Mouse (Mus musculus) T-helper 2 cell (primary cell): ENCODE measurements at regions not wholly inside any gene's neighbourhood (a gene's known extent, or its start where the extent isn't known, plus 50 kb on each side); places are given as distances from the start of the nearest gene placed in this dataset.
"Not testable (repeated sequence)": the region's sequence is repeated elsewhere in the genome, so short reads cannot be mapped to it uniquely, and the experiment has no call there.

Experiments
- in situ Hi-C: fragments of 300-600 bp; cut with MboI, MseI; formaldehyde crosslinking; loops from one replicate; pipeline ENCODE4 v1.15.1; 2025; ENCODE audit warnings: high pct_unique_total_duplicates

DNA sequence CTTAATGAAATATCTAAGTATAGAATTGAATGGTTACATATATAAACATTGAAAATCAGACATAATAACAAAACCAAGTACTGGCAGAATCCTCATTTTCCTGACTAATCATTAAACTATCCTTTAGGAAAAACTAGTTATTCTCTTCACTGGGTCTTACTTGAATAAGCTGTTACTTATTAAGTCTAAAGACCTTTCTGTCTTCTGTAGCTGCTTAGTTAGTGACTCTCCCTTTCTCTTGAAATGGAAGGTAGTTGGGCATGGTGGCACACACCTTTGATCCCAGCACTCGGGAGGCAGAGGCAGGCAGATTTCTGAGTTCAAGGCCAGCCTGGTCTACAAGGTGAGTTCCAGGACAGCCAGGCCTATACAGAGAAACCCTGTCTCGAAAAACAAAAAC lies 135.9 kb upstream of the Abcb5 start:
- in situ Hi-C loops = not testable (repeated sequence)

- in situ Hi-C loops = no loop called here
These were observed 133.5 kb upstream of the Abcb5 start for GRCm38 (mm10) chr12:119099736-119100135.

DNA sequence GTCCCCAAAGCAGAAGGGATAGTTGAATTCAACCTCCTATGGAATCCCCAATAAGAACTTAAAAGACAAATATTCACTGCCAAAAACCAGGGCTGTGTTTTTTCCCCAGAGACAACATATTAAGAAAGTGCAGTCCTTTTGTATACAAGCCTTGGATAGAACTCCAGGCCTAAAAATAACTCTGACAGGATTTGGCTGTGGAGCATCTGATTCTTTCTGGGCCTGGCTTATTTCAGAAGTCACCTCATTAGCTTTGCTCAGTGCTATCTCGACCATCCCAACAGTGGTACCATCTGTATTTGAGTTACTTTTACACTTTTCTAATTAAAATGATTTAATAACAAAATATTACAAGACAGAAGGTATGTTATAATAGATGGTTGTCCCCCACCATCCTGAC lies 131.6 kb upstream of the Abcb5 start:
- in situ Hi-C loops = no loop called here

- in situ Hi-C loops = no loop called here
These were observed 128.1 kb upstream of the Abcb5 start for GRCm38 (mm10) chr12:119094314-119094713.

GRCm38 (mm10) chr12:119093402-119093801 lies 127.2 kb upstream of the Abcb5 start:
- in situ Hi-C loops = no loop called here

DNA sequence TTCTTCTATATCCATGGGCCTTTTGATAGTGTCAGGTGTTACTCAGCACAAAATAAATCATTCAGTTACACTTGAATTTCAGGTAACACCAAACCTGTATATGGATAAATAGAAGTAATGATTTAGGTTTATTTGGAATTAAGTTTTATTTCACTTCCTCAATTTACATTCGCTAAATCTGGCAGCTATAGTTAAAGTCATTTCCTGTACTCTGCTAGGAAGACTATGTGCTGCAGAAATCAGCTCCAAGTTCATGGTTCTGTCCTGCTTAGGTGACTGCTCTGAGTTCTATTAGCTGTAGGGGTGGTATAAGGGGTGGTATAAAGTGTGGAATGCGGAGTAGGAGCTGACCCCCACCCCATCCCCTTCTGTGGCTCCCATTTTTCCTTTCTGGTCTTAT lies 123.1 kb upstream of the Abcb5 start:
- in situ Hi-C loops = no loop called here

DNA sequence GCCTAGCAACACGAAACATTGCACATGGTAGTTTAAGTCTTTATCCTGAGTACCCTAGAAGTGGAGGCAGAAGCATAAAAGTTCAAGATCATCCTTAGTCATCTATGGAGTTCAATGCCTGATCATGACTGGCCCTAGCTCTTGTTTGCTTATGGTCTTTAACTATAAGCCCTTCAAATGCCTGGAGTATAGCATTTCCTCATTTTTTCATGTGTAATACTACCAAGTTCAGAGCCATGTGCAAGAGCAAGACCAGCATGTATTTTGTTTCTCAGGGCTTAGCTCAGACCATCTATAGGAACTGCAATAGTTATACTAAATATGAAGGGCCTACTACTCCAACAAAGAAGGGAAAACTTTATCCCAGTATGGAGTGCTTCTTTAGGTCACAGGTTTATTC lies 122.4 kb upstream of the Abcb5 start:
- in situ Hi-C loops = no loop called here

DNA sequence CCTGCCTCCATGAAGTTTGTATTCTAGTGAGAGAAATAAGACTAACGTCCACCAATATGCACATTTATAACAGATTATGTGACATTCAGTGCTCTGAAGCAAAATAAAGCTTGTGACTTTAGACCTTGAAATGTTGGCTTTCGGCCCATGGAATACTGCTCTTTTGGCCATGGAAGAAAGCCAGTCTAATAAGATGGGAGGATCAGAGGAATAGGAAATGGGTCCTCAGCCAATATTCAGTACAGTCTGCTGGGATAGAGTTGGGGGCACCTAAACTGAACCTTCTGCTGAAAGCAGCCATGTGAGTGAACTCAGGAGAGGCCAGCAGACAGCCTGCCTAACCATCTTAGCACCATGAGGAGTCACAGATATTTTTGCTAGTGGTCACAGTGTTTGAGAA lies 118.6 kb upstream of the Abcb5 start:
- in situ Hi-C loops = no loop called here

DNA sequence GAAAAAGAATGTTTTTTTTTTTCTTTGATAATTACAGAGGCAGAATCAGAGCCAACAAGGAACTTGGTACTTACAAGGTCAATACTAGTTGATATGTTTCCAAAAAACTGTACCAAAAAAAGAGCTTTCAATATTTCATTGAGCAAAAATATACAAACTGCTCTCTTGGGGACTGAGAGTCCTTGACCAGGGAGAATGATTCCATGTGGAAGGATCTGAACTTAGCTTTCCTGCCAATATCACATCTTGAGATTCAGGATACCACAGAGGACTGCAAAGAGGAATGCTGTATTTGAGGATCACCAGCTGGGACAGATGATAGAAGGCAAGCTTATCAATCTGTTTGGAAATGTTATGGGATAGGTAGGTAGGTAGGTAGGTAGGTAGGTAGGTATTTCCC lies 116.6 kb upstream of the Abcb5 start:
- in situ Hi-C loops = no loop called here

- in situ Hi-C loops = no loop called here
These were observed 109.6 kb upstream of the Abcb5 start for GRCm38 (mm10) chr12:119075825-119076224.

DNA sequence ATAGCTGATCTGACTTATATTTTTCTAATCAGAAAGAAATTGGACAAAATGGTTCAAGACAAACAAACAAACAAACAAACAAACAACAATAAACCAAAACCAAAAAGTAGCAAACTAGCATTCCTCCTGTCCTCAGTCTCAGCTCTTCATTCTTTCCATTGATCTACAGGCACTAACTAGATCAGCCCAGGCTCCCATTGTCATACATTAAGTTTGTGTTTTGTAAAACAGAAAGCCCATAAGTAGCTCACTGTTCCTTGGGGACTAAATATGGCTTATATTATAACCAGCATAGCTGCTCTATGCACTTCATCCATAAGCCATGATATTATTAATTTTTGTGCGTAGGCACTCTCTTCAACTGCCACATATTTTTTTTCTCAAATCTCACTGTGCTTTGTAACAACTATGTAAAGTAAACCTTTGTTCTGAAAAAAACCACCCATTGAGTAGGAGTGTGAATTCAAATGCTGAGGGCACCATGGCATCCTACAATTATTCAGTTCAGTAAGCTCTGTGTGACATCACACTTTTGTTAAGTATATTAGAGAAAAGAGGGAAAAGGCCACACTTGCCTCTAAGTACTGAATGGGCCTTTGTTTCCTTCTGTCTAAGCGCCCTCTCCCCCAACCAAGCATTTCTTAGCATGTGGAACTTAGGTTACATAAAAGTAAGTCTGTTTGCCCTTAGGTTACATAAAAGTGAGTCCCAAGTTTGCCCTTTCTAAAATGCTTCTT lies 108.7 kb upstream of the Abcb5 start:
- in situ Hi-C loops = loop anchor here (25.0 kb wide), 1 partner anchor 87 kb away; no protein-coding TSS in a partner anchor

- in situ Hi-C loops = loop anchor here (25.0 kb wide), 1 partner anchor 88 kb away; no protein-coding TSS in a partner anchor
These were observed 107.9 kb upstream of the Abcb5 start for GRCm38 (mm10) chr12:119074147-119074546.

- in situ Hi-C loops = loop anchor here (25.0 kb wide), 1 partner anchor 91 kb away; no protein-coding TSS in a partner anchor
These were observed 104.7 kb upstream of the Abcb5 start for GRCm38 (mm10) chr12:119070963-119071362.

DNA sequence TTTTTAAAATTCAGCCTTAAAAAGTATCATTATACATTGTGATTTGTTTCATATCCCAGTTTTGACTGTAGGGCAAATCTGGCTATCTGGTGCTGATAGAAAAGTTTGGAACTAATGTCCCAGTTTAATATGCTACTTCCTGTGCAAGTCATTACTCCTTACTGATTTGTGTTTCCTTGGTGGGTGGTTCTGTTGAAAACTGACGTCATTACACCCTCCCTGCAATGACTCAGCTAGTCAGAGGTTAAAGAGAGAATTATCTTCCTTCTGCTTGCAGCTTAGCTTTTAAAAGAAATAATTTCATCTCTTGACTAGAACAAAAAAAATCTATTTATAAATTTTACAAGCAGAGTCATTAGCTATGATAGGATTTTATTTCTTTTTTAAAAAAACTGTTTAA lies 104.2 kb upstream of the Abcb5 start:
- in situ Hi-C loops = loop anchor here (25.0 kb wide), 1 partner anchor 92 kb away; no protein-coding TSS in a partner anchor

GRCm38 (mm10) chr12:119069747-119070146 lies 103.5 kb upstream of the Abcb5 start:
- in situ Hi-C loops = loop anchor here (25.0 kb wide), 1 partner anchor 93 kb away; no protein-coding TSS in a partner anchor

- in situ Hi-C loops = loop anchor here (25.0 kb wide), 1 partner anchor 94 kb away; no protein-coding TSS in a partner anchor
These were observed 101.9 kb upstream of the Abcb5 start for GRCm38 (mm10) chr12:119068079-119068478.

DNA sequence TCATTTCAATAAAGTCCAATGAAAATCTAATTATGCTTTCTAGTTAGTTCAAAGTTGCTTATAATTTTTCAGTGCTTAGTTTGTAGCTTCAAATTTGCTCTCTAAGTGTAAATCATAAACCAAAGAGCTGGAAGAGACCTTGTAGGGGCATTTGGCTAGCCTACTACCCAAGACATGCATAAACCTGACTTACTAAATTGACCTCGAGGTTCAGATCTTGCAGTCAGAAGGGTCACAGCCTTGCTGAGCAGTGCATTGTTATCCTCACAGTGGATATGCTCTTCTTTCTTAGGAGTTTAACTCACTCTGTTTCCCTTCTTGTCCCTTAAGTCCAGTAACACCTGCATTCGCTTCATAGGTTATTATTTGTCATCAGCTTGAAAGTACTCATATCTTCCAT lies 96.7 kb upstream of the Abcb5 start:
- in situ Hi-C loops = loop anchor here (25.0 kb wide), 1 partner anchor 99 kb away; no protein-coding TSS in a partner anchor

- in situ Hi-C loops = loop anchor here (25.0 kb wide), 1 partner anchor 100 kb away; no protein-coding TSS in a partner anchor
These were observed 96.3 kb upstream of the Abcb5 start for GRCm38 (mm10) chr12:119062490-119062889.

DNA sequence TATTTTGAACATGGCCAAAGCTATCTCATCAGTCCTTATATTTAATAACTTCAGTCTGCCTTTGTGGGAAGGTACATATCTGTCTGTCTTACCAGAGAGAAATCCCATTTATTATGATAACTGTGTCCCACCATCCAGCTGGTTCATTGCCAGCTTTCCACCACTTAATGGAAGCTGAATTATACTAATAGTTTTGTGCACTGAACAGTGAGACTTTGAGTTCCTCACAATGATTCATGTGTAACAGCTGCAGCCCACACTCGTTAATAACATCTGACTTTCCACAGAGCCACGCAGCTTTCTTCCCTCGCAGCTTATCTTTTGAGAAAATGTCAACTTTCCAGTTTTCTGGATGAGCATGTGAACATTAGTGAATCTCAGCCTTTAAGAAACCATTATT lies 88.3 kb upstream of the Abcb5 start:
- in situ Hi-C loops = loop anchor here (25.0 kb wide), 1 partner anchor 108 kb away; no protein-coding TSS in a partner anchor

DNA sequence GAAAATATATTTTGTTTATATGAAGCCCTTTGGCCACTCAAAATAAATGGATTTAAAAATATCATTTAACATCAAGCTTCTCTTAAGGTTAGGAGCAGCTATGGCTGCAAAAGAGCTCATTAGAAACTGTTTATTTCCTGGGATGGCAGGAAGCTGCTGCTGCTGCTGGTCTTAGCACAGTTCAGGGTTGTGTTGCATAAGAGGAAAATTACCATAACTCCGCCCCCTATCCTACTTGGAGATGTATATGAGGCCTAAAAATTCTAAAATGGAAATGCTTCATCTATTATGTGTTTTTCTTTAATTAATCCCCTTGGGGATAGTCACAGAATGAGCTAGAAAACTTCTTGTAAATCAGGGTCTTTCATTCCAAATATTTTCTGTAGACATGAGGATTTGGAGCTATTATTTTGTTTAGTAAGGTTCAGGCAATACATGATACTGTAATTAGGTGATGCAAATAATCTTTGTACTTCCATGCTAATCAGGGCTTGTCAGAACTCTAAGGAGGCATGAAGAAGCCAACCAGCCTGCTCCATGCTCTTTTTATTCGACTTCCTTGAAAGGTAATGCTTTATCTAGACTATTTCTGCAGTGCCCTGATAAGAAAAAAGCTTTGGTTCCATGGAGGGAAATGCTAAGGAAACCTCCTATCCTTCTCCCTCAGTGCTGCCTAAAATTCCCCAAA lies 85.6 kb upstream of the Abcb5 start:
- in situ Hi-C loops = loop anchor here (25.0 kb wide), 1 partner anchor 110 kb away; no protein-coding TSS in a partner anchor

- in situ Hi-C loops = no loop called here
These were observed 72.1 kb upstream of the Abcb5 start for GRCm38 (mm10) chr12:119038306-119038705.

- in situ Hi-C loops = no loop called here
These were observed 68.6 kb upstream of the Abcb5 start for GRCm38 (mm10) chr12:119034828-119035227.

GRCm38 (mm10) chr12:119028711-119029110 lies 62.5 kb upstream of the Abcb5 start:
- in situ Hi-C loops = no loop called here
